Mouse (Mus musculus) stomach, embryonic 15.5 days (tissue): ENCODE results near the gene Tmprss3. TPM values are rescaled to one million over a fixed set of nuclear protein-coding genes. Genes with fewer than 3 reads are reported as not detected.

Experiments
- ATAC-seq: fragments of 200-750 bp; cut with Nextera tagmentation; 2 replicates; pipeline ENCODE4 v1.8.0; 2017; ENCODE audit warnings: low read depth, moderate number of reproducible peaks, moderate TSS enrichment; ENCODE audit not compliant: insufficient read depth, low FRiP score
- H3K27ac ChIP-seq: fragments of 300-500 bp; sonication (generic); 2 replicates; pipeline ENCODE4 v1.5.1; 2015; ENCODE audit warnings: mild to moderate bottlenecking, inconsistent platforms
- H3K27me3 ChIP-seq: fragments of 300-500 bp; sonication (generic); replicated peaks from 2 replicates; pipeline ENCODE4 v1.6.1; 2015; ENCODE audit warnings: inconsistent platforms
- H3K36me3 ChIP-seq: fragments of 300-500 bp; sonication (generic); 2 replicates; pipeline ENCODE4 v1.6.1; 2015; ENCODE audit warnings: inconsistent platforms
- H3K4me1 ChIP-seq: fragments of 300-500 bp; sonication (generic); 2 replicates; pipeline ENCODE4 v1.6.1; 2015; ENCODE audit warnings: inconsistent platforms
- H3K4me2 ChIP-seq: fragments of 300-500 bp; sonication (generic); 2 replicates; pipeline ENCODE4 v1.6.1; 2015; ENCODE audit warnings: mild to moderate bottlenecking, inconsistent platforms
- H3K4me3 ChIP-seq: fragments of 300-500 bp; sonication (generic); replicated peaks from 2 replicates; pipeline ENCODE4 v1.5.1; 2015; ENCODE audit warnings: inconsistent platforms
- H3K9ac ChIP-seq: fragments of 300-500 bp; sonication (generic); 2 replicates; pipeline ENCODE4 v1.6.1; 2015; ENCODE audit warnings: inconsistent platforms
- H3K9me3 ChIP-seq: fragments of 300-500 bp; sonication (generic); 2 replicates; pipeline ENCODE4 v1.6.1; 2016; ENCODE audit warnings: inconsistent platforms
- WGBS: fragments of 180-500 bp; shearing (Covaris S2); methylation state at CpG from one replicate; pipeline ENCODE4 v1.1.7; 2015; 5-methylcytosine and 5-hydroxymethylcytosine counted together
- polyA plus RNA-seq: library from polyadenylated mRNA; unstranded; fragments of >200 nt; fragmentation: Nextera tagmentation; extraction: Ambion mirVana; gene quantifications from 2 replicates; pipeline ENCODE4 v1.2.1, GENCODE M21; 2015

Tmprss3 gene
- polyA plus RNA-seq, 1 experiment from 2014 or later: 0.49 TPM

DNA sequence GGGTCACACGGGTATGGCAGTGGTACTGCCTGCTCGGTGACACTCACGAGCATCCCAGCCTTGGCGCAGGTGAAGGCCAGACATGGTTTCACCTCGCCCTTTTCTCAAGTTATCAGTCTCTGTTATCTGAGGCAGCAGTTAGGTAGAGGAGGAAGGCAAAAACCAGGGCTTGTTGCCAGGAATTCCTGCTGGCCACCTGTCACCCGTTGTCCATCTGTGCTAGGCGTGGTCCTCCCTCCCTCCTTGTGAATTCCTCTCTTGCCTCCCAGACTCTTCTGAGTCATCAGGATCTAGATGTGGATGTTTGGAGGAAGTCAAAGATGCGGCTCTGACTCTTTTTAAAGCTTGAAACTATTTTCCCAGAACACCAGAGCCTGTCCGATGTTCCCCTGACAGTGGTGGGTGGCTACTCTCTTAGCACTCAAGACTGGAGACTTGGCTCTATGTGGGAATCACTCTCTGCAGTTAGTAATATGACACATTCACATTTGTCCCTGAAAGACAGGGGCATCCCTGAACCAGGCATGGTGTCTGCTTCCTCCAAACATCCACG, 67.4 kb downstream of the Tmprss3 start:
- 73% methylated on average over 10 of the region's 10 CpGs for WGBS

DNA sequence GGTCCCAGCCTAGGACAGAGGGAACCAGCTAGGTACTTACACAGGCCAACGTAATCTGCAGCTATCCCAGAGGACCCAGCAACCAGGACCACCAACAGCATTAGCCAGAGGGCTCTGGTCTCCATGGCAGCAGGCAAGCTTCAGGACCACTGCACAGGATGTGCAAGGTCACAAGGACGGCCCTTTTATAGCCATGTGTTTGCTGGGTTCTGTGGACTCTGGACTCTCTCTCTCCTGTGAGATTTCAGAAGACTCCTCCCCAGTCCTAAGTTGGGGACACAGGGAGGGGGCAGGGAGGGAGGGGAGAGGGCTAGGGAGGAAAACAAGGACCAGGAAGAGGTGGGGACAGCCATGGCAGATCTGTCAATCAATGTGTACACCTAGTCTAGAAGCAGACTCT, 69.3 kb downstream of the Tmprss3 start, which contains the start of gene Tff3:
Gene Tff3, minus strand, starts transcription at position 195 of the 400 bp plus-strand sequence.
- no peak within 1 kb of the TSS for H3K9ac ChIP-seq
- no peak within 1 kb of the TSS for H3K4me2 ChIP-seq
- H3K4me3 ChIP-seq: no peak within 1 kb of the TSS
- peak; percentile 49 for ATAC-seq
- H3K9me3 ChIP-seq: no peaks in the 10 kb centered on the region
- H3K4me1 ChIP-seq: no peaks in the 10 kb centered on the region
- WGBS: 27% methylated on average over 2 of the region's 2 CpGs
- no peaks in the 10 kb centered on the region for H3K27me3 ChIP-seq
- no peak within 1 kb of the TSS for H3K27ac ChIP-seq
- no peaks in the 10 kb centered on the region for H3K36me3 ChIP-seq

More for the DNA sequence above, 67.4 kb downstream of the Tmprss3 start:
- no peaks in the 10 kb centered on the region for H3K36me3 ChIP-seq
- H3K4me3 ChIP-seq: no peak overlapping the region
- H3K27me3 ChIP-seq: no peaks in the 10 kb centered on the region
- H3K4me1 ChIP-seq: 0 out of 2 replicates have a peak, but pooled peaks cover 3% of the 10 kb centered on the region
- H3K9me3 ChIP-seq: no peaks in the 10 kb centered on the region
- no peak overlapping the region for H3K4me2 ChIP-seq
- H3K27ac ChIP-seq: no peak overlapping the region
- no peak overlapping the region for H3K9ac ChIP-seq
- no peak for ATAC-seq

Other genes with a start within 250 kb of the Tmprss3 start
- not detected in 2 replicates for gene Umodl1, start 244.3 kb downstream of the Tmprss3 start, polyA plus RNA-seq
- 7.7 and 8.4 TPM in 2 replicates for gene Abcg1, start 141.3 kb downstream of the Tmprss3 start, polyA plus RNA-seq
- 141 and 168 TPM in 2 replicates for gene Tff3, start 69.3 kb downstream of the Tmprss3 start, polyA plus RNA-seq
- gene Tff2, start 54.7 kb downstream of the Tmprss3 start, polyA plus RNA-seq: 39.1 and 51.9 TPM in 2 replicates
- gene Tff1, start 33.7 kb downstream of the Tmprss3 start, polyA plus RNA-seq: 95.6 and 131 TPM in 2 replicates
- 0.89 and 1.2 TPM in 2 replicates for gene Ubash3a, start 8.9 kb upstream of the Tmprss3 start, polyA plus RNA-seq
- gene Rsph1, start 78.4 kb upstream of the Tmprss3 start, polyA plus RNA-seq: 1.6 and 2.1 TPM in 2 replicates
- gene Slc37a1, start 87.8 kb upstream of the Tmprss3 start, polyA plus RNA-seq: 12.7 and 14.9 TPM in 2 replicates
- gene Pde9a, start 187.2 kb upstream of the Tmprss3 start, polyA plus RNA-seq: 31.8 and 36.6 TPM in 2 replicates